8 mouse cellular contexts compared by ENCODE assay signal in the genomic region with DNA sequence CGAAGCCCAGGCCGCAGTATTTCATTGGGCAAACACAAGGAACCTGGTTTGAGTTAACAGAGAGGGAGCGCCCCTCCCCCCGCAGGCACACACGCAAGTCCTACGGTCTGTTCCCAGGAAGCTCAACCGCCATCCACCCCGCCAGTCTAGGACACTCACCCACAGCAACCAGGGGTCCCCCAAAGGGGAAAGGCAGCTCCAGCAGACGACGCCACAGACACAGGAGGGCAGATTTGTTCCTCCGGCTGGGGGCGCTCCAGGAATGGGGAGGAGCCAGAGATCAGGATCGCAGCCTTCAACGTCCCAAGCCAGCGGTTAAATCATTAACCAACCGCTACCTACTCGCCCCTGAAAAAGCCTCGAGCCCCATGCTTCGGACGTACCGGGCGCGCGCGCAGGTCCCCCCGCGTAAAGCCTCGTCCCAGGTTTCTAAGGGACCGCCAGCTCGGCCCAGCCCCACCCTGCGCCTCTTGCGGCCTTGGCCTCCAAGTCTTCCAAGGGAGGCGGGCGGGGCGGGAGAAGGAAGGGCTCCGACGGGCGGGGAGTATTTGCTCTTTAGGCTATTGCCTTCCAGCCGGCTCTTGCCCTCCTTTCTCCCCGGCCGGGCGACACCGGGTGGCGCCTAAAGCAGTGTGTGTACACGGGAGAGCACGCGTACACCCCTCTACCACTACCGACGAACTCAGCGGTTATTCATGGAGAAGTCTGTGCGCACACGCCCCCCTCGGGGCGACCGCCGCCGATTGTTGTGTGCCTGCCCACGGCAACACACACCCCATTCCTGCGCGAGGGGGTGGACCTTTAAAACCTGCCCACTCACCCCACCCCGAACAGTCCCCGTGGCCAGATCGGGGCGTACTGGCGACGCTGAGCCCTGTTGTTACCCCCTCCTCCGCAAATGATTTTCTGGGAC. TPM values are rescaled to one million over a fixed set of nuclear protein-coding genes. Genes with fewer than 3 reads are reported as not detected.
DNase-seq lines count a peak whose midpoint lies in the region; ATAC-seq lines count a peak whose summit lies in the region.

No protein-coding gene starts in this region.

- peak; percentile 41 for ATAC-seq in hindbrain, embryonic 14.5 days (ENCODE audit: low FRiP score)

- WGBS in hindbrain, embryonic 14.5 days: under 1% methylated on average over 67 of the region's 67 CpGs

- no peaks in the 10 kb centered on the region for H3K9me3 ChIP-seq in hindbrain, embryonic 14.5 days (ENCODE audit: control insufficient read depth, low read length)

- H3K9ac ChIP-seq in hindbrain, embryonic 14.5 days: peak overlapping the region; percentile 93

- H3K36me3 ChIP-seq in hindbrain, embryonic 14.5 days (replicated peaks; ENCODE audit: control insufficient read depth, insufficient read depth): no peaks in the 10 kb centered on the region

- H3K4me3 ChIP-seq in hindbrain, embryonic 14.5 days (replicated peaks; ENCODE audit: low read length): peak overlapping the region; percentile 90

- H3K27me3 ChIP-seq in hindbrain, embryonic 14.5 days (ENCODE audit: control insufficient read depth, insufficient read depth, low read length): no peaks in the 10 kb centered on the region

- peak overlapping the region; percentile 77 for H3K4me2 ChIP-seq in hindbrain, embryonic 14.5 days (replicated peaks)

- peak overlapping the region; percentile 94 for H3K27ac ChIP-seq in hindbrain, embryonic 14.5 days

- peaks cover 38% of the 10 kb centered on the region for H3K4me1 ChIP-seq in hindbrain, embryonic 14.5 days (replicated peaks; ENCODE audit: control insufficient read depth, insufficient read depth, low read length)

- DNase-seq in ZHBTc4 (ENCODE audit: low read depth, low spot score): peak; percentile 83
- peak; percentile 51 to 59 for DNase-seq in cerebellum, postnatal 25 days
- peak; percentile 42 to 49 for DNase-seq in frontal cortex, postnatal 36 days (ENCODE audit: low spot score in 2 of 2)
- DNase-seq in hindbrain, embryonic 14.5 days (ENCODE audit: low spot score): peak; percentile 61
- peak; percentile 11 to 36 for DNase-seq in left cerebral cortex, adult 18-20 months (ENCODE audit: low spot score in 2 of 2)
- DNase-seq in lung, postnatal 4 days: peak; percentile 86 to 87
- DNase-seq in retina, postnatal 7 days (ENCODE audit: low read depth, low spot score): peak; percentile 21
- peak; percentile 79 for DNase-seq in urinary bladder, postnatal 14 days (ENCODE audit: low spot score)

RNA-seq across cellular contexts. Expression of a gene that starts 0.9 kb away (rescaled TPM):
- 42.0 and 43.8 TPM in 2 replicates for polyA plus RNA-seq in hindbrain, embryonic 14.5 days (2014; fragmentation: Nextera tagmentation; extraction: Ambion mirVana)
- total RNA-seq in left cerebral cortex, adult 18-20 months (2021): 10 to 100 TPM; 26.6 to 28.8 TPM

RNA-seq across cellular contexts. Expression of a gene that starts 41.0 kb away (rescaled TPM):
- polyA plus RNA-seq in hindbrain, embryonic 14.5 days (2014; fragmentation: Nextera tagmentation; extraction: Ambion mirVana): 0.27 and 0.54 TPM in 2 replicates
- total RNA-seq in left cerebral cortex, adult 18-20 months (2021): under 1 TPM in 1 of 2 experiments, not detected in 1; 0.35 TPM

Comparison
In these comparisons a context has a peak if more than half of its experiments do, and no peak if none do; other contexts are left out.
1. Peak in every context shown above with its lines: DNase-seq, ATAC-seq, H3K4me3 ChIP-seq and H3K27ac ChIP-seq.
2. DNase-seq: peak in every context shown above with its lines; median percentile 86 in lung, postnatal 4 days; 83 in ZHBTc4; 79 in urinary bladder, postnatal 14 days; 61 in hindbrain, embryonic 14.5 days; 55 in cerebellum, postnatal 25 days; 46 in frontal cortex, postnatal 36 days; 24 in left cerebral cortex, adult 18-20 months; 21 in retina, postnatal 7 days.